Mouse (Mus musculus): Measurements from ENCODE around the gene Dnajc6. TPM values are rescaled to one million over a fixed set of nuclear protein-coding genes. Genes with fewer than 3 reads are reported as not detected.

Gene Dnajc6
- total RNA-seq, 2 experiments from 2014 or later: 176 to 180 TPM

GRCm38 (mm10) chr4:101505966-101506365 lies 9.5 kb downstream of the Dnajc6 start:
- intact Hi-C loops (cut with DNase I): no loop called here

GRCm38 (mm10) chr4:101506372-101506771 lies 9.9 kb downstream of the Dnajc6 start:
- intact Hi-C loops (cut with DNase I): no loop called here
- DNase-seq: no peak

More at GRCm38 (mm10) chr4:101505966-101506365, 9.5 kb downstream of the Dnajc6 start:
- DNase-seq: no peak

- intact Hi-C loops (cut with DNase I): no loop called here
- peak; percentile 64 for DNase-seq
These were observed 11.3 kb downstream of the Dnajc6 start for GRCm38 (mm10) chr4:101507571-101508422.

DNA sequence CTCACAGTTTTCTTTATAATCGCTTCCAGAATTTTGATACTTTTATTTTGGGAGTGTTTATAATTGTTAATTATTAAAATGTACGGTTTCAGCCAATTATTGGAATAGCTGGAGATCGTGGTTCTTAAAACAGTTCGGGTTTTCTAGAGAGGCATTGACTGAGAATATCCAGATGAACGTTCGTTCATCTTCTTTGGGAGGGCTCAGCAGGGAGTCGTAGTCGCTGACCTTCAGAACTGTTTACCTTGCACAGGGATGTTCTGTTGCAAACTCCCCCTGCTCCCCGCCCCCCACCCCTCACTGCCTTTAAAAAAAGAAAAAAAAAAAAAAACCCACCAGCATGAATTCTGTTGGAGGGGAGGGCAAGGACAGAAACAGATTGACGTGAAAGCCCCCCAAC lies 12.0 kb downstream of the Dnajc6 start:
- peak; percentile 9 for DNase-seq
- intact Hi-C loops (cut with DNase I): no loop called here

- intact Hi-C loops (cut with DNase I): no loop called here
- DNase-seq: peak; percentile 39
These were observed 12.6 kb downstream of the Dnajc6 start for GRCm38 (mm10) chr4:101508851-101509577.

- DNase-seq: no peak
- intact Hi-C loops (cut with DNase I): loop anchor here (10.0 kb wide), 1 partner anchor 104 kb away; no protein-coding TSS in a partner anchor
These were observed 13.9 kb downstream of the Dnajc6 start for GRCm38 (mm10) chr4:101510111-101510903.

DNA sequence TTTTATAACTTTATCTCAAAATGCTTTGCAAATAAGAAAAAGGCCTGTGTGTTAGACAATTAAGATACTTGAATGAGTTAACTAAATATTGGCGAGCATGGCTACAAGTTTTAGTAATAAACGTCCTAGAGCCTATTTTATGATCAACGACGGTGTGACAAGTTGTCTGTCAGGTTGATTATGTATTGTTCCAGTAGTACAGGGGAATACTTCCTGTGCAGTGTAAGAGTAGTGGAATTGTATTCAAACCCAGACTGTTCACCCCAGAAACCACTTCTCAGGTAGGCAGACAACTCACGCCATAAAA lies 14.4 kb downstream of the Dnajc6 start:
- DNase-seq: no peak
- intact Hi-C loops (cut with DNase I): loop anchor here (10.0 kb wide), 1 partner anchor 104 kb away; no protein-coding TSS in a partner anchor

- no peak for DNase-seq
- intact Hi-C loops (cut with DNase I): loop anchor here (10.0 kb wide), 1 partner anchor 103 kb away; no protein-coding TSS in a partner anchor
These were observed 15.5 kb downstream of the Dnajc6 start for GRCm38 (mm10) chr4:101511768-101512521.

DNA sequence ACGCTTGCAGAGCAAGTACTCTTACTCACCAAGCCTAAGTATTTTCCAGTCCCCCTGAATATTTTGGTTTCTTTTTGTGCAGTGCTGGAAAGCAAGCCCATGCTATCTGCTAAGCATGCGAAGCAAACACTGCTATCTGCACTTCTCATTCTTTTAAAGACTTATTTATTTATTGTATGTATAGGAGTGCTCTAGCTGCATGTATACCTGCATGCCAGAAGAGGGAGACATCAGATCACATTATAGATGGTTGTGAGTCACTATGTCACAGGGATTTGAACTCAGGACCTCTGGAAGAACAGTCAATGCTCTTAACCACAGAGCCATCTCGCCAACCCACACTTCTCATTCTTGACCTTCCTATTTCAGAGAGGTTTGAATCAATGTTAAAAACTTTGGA lies 16.8 kb downstream of the Dnajc6 start:
- intact Hi-C loops (cut with DNase I): loop anchor here (10.0 kb wide), 1 partner anchor 102 kb away; no protein-coding TSS in a partner anchor
- DNase-seq: no peak

GRCm38 (mm10) chr4:101515853-101516252 lies 19.4 kb downstream of the Dnajc6 start:
- DNase-seq: no peak
- intact Hi-C loops (cut with DNase I): loop anchor here (10.0 kb wide), 1 partner anchor 99 kb away; no protein-coding TSS in a partner anchor

- intact Hi-C loops (cut with DNase I): loop anchor here (10.0 kb wide), 1 partner anchor 98 kb away; no protein-coding TSS in a partner anchor
- no peak for DNase-seq
These were observed 20.2 kb downstream of the Dnajc6 start for GRCm38 (mm10) chr4:101516434-101517168.

DNA sequence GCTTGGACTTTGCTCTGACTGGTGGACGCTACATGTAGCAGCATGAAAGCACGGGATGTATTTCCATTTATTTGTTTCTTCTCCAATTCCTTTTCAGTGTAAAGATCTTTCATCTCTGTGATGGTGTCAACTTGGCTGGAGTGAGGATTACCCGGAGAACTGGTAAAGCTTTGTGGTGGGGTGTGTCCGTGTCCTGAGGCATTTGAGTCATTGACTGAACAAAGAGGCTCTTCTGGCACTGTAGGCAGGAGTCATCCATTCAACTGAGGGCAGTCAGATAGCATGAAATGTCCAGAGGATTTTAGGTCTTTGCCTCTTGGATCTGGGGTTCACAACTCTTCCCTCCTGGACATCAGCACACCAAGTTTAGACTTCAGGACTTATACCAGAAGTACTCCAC lies 35.5 kb downstream of the Dnajc6 start:
- intact Hi-C loops (cut with DNase I): no loop called here
- no peak for DNase-seq

- no peak for DNase-seq
- intact Hi-C loops (cut with DNase I): no loop called here
These were observed 44.1 kb downstream of the Dnajc6 start for GRCm38 (mm10) chr4:101540516-101540915.

GRCm38 (mm10) chr4:101549958-101550591 lies 53.6 kb downstream of the Dnajc6 start:
- intact Hi-C loops (cut with DNase I): no loop called here

GRCm38 (mm10) chr4:101550671-101551161 lies 54.3 kb downstream of the Dnajc6 start:
- intact Hi-C loops (cut with DNase I): no loop called here
- peak; percentile 67 for DNase-seq

More at GRCm38 (mm10) chr4:101549958-101550591, 53.6 kb downstream of the Dnajc6 start:
- DNase-seq: peak; percentile 55

DNA sequence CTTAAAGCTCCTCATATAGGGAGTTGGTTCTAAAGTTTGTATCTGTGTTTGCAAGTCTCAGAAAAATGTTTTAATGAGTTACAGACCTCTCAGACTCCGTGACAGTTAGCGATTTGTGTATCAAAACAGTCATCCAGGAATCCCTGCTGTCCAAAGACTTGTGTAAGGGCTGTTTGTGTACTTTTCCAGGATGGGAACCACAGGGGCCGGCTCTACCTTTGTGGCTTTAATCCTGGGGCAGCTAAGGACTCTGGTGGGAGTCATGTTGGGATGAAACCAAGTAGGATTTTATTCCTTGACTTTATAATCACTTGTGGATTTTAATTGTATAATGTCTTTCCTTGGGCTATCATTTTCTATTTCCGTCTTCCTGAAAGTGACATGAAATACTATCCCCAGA lies 55.0 kb downstream of the Dnajc6 start:
- DNase-seq: no peak
- intact Hi-C loops (cut with DNase I): no loop called here

DNA sequence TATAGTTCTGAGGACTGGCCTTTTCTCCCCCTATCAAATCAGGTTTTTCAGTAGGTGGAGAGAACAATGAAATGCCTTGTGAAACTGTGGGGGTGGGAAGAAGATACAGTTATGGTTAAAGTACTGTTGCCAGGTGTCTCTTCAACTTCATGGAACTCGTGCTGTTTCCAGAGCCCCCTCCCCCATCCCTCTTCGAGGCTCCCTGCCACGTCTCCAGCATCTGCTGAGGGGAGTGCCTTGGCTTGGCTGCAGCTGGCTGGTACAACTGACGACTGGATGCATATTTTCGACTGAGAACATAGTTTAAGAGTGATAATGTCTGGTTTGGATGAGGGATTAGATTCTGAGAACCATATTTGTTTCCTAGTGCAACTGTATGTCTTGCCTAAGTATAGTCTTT lies 55.9 kb downstream of the Dnajc6 start:
- intact Hi-C loops (cut with DNase I): no loop called here

GRCm38 (mm10) chr4:101555016-101555415 lies 58.6 kb downstream of the Dnajc6 start:
- no peak for DNase-seq
- intact Hi-C loops (cut with DNase I): no loop called here

More for the DNA sequence above, 55.9 kb downstream of the Dnajc6 start:
- peak; percentile 34 for DNase-seq

DNA sequence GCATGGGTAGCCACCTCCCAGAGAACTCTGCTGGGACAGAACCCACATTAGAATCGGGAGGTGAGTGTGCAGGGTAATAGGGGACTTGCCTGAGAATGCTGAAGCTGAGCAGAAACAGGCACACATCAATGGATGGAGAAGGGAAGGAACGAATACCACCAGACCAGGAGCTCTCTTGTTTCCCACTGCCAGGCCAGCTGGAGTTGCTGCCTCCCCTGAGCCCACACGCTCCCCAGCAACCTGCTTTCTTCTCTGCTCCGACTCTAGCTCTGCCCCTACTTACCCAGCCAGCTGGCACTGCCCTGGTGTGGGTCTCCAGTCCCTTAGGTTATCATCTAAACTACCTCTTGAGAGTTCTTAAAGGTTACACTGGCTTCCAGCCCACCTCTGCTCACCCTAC lies 63.7 kb downstream of the Dnajc6 start:
- intact Hi-C loops (cut with DNase I): no loop called here
- no peak for DNase-seq
